Mouse (Mus musculus) ovary, postnatal 14 days (tissue): ENCODE data around the gene Tmem131.

Experiments used
- DNase-seq: peaks from one replicate; pipeline ENCODE4 v3.0.0; 2022; ENCODE audit warnings: low spot score

Gene Tmem131

DNA sequence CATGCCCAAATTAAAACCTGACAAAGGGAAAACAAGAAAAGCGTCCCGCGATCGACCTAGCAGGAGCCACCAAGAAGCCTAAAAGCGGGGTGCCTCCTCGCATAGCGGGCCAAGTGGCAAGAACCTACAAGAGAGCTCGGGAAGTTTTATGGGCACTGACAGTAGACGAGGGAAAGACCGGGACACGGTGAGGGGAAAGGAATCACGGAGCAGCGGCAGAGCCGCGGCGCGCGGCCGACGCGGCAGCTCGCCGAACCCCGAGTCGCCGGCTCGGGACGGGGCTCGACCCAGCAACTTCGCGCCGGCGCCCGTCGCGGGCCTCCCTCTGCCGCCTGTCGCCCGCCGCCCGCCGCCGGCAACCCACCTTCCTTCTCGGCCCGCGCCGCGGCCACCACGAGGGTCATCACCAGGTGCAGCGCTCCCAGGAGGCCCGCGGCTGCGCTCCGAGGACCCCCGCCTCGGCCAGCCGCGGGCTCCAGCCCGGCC, 4.6 kb downstream of the Tmem131 start:
- peak; percentile 36 for DNase-seq

- no peak for DNase-seq
These were observed 5.1 kb downstream of the Tmem131 start for GRCm38 (mm10) chr1:36938348-36938747.

GRCm38 (mm10) chr1:36937648-36938047, 5.8 kb downstream of the Tmem131 start:
- DNase-seq: no peak

- no peak for DNase-seq
These were observed 6.5 kb downstream of the Tmem131 start for GRCm38 (mm10) chr1:36937015-36937414.

- no peak for DNase-seq
These were observed 6.9 kb downstream of the Tmem131 start for GRCm38 (mm10) chr1:36936567-36936966.

DNA sequence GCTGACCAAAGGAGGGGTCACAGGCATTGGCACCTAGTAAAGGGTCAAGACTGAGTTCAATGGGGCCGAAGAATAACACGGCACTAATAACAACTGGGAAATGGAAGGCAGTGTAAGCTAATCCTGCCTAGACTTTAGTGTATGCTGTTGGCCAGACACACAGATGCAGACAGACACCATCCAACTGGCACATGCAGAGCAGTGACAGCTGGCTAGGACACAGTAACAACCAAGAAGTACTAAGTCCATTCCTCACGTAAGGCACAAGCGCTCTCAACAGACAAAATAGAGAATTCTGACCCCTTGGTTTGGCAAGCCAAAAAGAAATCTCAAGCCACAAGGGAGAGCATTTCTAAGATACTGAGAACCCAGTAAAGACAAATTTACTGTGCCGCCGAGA, 8.7 kb downstream of the Tmem131 start:
- no peak for DNase-seq

- DNase-seq: no peak
These were observed 9.4 kb downstream of the Tmem131 start for GRCm38 (mm10) chr1:36933965-36934585.

DNA sequence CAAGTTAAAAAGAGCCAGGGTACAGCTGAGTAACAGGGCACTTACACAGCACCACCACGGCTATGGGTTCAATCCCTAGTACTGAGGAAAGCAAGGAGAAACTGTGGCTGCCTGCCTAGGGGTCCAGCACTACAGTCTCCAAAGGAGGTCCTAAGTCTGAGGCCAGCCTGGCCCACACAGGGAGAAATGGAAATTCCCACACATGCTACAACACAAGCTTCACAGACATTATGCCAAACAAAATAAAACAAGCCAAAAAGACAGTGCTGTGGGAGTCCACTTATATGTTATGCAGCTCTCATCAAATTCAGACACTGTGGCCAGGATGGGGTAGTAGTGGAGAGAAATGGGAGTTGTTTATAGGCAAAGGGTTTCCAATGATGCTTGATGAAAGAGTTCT, 11.2 kb downstream of the Tmem131 start:
- DNase-seq: no peak

- DNase-seq: no peak
These were observed 12.6 kb downstream of the Tmem131 start for GRCm38 (mm10) chr1:36930911-36931310.

GRCm38 (mm10) chr1:36929996-36930395, 13.5 kb downstream of the Tmem131 start:
- DNase-seq: no peak

- DNase-seq: no peak
These were observed 14.8 kb downstream of the Tmem131 start for GRCm38 (mm10) chr1:36928357-36929330.

DNA sequence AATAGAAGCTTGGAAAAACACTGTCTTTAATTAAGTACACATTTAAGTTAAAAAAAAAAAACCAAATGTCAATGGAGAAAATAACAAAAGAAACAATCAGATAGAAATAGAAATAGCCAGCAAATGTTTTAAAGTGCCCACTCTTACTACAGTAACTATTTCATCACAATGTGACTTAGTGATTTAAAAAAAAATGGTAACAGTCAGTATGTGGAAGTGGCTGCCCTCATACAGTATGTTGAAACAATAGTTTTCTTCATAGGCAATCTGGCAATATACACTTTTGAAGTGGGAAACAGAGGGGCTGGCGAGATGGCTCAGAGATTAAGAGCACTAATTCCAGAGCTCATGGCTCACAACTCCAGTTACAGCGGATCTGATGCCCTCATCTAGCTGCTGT, 15.9 kb downstream of the Tmem131 start:
- no peak for DNase-seq

GRCm38 (mm10) chr1:36926738-36927137, 16.7 kb downstream of the Tmem131 start:
- no peak for DNase-seq

DNA sequence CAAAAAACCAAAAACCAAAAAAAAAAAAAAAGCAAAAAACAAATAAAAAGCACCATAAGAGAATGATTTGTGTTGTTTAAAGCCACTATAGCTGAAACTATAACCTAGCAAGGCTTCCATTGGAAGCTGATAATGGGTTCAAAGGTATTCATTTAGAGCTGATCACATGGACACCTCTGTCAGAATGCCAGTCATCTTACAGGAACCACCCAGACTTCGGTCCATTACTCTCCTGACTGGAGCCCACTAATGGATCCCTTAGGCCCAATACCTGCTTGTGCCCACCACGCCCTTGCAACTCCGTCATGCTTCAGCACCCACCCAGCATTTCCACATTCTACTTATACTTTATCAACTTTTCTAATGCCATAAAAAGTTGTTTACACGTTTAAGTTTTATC, 17.2 kb downstream of the Tmem131 start:
- DNase-seq: no peak

DNA sequence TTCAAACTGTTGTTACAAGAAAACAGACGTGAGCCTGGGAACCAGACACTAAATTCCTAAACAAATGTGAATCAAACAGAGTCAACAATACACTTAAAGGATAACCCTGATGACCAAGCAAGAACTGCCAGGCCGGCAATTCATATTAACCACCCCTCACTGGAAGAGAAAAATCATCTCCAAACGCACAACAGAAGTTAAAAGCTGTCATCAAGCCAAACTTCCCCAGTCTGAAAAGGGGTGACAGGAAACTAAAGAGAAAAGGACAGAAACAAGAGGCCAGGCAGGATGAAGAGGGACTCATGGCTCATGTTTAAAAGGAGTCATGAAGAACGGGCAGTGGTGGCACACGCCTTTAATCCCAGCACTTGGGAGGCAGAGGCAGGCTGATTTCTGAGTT, 17.7 kb downstream of the Tmem131 start:
- no peak for DNase-seq

GRCm38 (mm10) chr1:36924853-36925252, 18.6 kb downstream of the Tmem131 start:
- DNase-seq: no peak

- no peak for DNase-seq
These were observed 19.6 kb downstream of the Tmem131 start for GRCm38 (mm10) chr1:36923911-36924310.

DNA sequence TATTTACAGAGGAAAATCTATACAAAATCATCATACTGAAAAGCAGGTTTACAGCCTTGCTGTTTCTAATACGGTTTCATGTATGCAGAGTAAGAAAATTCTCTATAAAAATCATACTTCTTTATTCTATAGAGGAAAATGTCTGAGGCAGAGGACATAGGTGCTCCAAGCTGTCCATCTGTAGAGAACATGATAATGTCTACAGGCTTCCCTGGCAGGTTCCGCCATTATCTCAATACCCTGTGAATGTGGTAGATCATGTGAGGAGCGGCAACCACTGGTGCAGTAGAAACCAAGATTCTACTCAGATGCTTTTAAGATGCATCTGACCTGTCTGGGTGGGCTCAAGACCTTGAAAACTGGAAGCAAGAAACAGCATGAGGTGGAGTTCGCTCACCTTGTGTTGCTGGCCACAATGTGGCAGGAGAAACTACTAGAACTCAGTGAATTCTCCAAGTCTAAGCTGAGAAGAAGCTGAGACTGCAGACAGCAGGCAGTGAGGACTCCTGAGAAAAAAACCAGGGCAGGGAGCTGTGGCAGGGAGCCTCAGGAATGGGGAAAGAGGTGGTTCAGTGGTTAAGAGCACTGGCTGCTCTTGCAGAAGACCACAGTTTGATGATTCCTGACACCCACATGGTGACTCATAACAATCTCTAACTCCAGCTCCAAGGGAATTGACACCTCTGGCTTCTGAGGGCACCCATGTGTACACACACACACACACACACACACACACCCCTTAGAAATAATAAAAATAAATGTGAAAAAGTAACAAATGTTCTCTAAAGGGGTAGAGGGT, 20.6 kb downstream of the Tmem131 start:
- DNase-seq: no peak

DNA sequence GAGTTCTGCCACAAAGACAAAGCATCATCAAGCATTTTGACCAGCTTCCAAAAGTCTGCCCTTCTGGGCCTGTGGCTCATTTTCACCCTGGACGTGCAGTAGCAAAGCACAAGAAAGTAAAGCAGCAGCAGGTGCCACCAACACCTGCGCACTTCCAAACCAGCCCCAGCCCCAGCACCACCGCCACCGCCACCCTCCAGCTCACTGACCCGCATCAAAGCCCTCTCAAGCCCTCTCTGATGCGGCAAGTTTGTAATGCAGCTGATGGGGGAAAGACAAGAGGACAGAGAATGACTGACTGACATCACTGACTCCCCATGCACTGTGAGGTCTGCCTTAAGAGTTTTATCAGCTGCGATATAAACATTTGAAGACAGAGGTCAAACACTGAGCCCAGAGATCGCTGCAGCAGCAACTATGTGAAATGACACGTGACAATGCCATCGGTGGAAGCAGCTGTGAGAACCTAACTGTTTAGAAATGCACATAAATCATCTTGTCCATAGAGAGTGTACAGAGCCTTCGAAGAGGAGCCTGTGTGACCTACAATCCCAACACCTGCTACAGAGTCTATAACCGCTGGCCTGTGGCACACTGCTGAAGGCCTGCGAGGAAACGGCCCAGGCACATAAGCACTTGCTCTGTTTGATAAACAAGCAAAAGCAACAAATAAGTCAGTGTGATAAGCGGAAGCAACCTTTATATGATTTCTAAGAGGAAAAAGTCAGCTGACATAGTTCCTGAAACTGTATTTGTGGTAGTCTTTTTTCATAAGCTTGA, 21.7 kb downstream of the Tmem131 start:
- DNase-seq: no peak

DNA sequence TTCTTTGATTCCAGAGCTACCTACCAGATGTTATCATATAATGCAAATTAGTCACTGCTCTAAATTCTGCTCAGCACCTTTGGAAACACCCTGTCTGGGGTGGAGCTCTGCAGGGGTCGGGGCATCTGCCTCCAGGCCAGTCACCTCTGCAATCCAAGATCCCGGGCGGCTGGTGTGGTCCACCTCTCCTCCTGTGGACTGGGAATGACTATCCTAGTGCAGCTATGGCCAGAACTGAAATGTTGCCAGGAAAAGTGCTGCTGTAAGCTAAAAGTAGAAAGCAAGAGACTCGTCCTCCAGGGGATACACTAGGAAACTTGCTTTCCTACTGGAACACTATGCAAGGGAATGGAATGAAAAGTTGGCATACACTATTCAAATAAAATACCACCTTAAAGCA, 22.7 kb downstream of the Tmem131 start:
- no peak for DNase-seq

DNA sequence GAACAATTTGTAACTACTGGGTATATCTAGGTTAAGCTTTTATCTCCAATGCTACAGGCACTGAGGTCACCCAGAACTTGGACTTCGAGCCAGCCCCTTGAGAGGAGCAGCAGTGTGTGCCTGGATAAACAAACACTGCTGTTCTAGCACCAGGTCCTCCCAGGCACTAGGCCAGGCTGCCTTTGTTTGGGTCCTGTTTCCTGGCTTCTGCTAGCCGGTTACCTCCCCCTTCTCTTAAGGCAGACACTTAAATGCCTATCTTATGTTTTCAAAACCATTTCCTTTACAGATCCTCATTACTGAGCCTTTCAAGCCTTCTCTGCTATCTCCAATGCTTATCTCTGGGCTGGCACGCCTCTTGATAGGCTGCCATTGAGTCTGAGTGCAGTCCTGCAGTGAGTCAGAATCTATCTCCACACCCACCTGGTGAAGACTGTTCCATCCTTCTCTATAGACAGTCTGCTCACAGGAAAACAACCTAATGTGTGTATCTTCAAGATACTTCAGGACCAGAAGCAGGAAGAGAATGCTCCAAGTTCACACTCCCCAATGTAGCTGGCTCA, 23.2 kb downstream of the Tmem131 start:
- DNase-seq: no peak
